Mouse (Mus musculus) spleen, adult 2 months (tissue): ENCODE measurements around the gene Zc3h7a.

Experiments
- CTCF ChIP-seq: fragments of 200-500 bp; IDR thresholded peaks from 2 replicates; pipeline ENCODE4 v1.5.1; 2011; ENCODE audit warnings: mild to moderate bottlenecking, inconsistent platforms; ENCODE audit not compliant: insufficient read depth, insufficient read length, insufficient replicate concordance; ENCODE audit errors: extremely low read depth
- POLR2A ChIP-seq: fragments of 200-500 bp; IDR thresholded peaks from 2 replicates; pipeline ENCODE4 v1.6.1; 2011; ENCODE audit warnings: low read depth, low read length, inconsistent platforms

DNA sequence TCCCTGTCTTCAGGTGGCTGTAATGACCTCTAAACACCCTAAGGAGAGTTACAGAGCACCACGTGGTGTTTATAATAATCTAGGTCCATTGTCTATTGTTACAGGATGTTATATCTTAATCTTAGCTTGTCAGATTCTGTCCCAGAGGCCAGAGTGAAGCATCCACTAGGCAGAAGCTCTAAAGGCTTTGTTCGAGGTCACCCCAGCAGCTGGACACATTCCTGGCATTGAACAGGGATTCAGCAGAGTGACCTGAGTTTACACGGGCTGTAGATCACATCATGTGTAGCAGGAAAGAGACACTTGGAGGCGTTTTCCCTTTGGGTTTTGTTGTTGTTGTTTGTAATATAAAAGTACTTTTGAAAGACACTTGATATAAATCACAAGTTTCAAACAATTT is 84.1 kb downstream of the Zc3h7a start:
- TF ChIP-seq CTCF: no peak
- no peak for TF ChIP-seq POLR2A
